Mouse (Mus musculus) hindbrain, embryonic 16.5 days (tissue): ENCODE results near the gene Sec14l2. TPM values are rescaled to one million over a fixed set of nuclear protein-coding genes. Genes with fewer than 3 reads are reported as not detected.

Source experiments
- ATAC-seq: fragments of 200-750 bp; cut with Nextera tagmentation; 2 replicates; pipeline ENCODE4 v1.8.0; 2017; ENCODE audit warnings: moderate TSS enrichment, moderate library complexity
- H3K27ac ChIP-seq: fragments of 300-500 bp; sonication (generic); 2 replicates; pipeline ENCODE4 v1.5.1; 2014; ENCODE audit warnings: low read depth, mild to moderate bottlenecking, control low read depth, low read length, moderate library complexity
- H3K27me3 ChIP-seq: fragments of 300-500 bp; sonication (generic); replicated peaks from 2 replicates; pipeline ENCODE4 v1.6.1; 2014; ENCODE audit warnings: low read length; ENCODE audit not compliant: control insufficient read depth, insufficient read depth
- H3K36me3 ChIP-seq: fragments of 300-500 bp; sonication (generic); 2 replicates; pipeline ENCODE4 v1.6.1; 2014; ENCODE audit warnings: mild to moderate bottlenecking, low read length, moderate library complexity, mixed read lengths; ENCODE audit not compliant: control insufficient read depth, insufficient read depth
- H3K4me1 ChIP-seq: fragments of 300-500 bp; sonication (generic); 2 replicates; pipeline ENCODE4 v1.6.1; 2014; ENCODE audit warnings: low read depth, low read length; ENCODE audit not compliant: control insufficient read depth, insufficient read depth
- H3K4me2 ChIP-seq: fragments of 300-500 bp; sonication (generic); 2 replicates; pipeline ENCODE4 v1.6.1; 2014; ENCODE audit warnings: mild to moderate bottlenecking, low read length, control low read depth, moderate library complexity
- H3K4me3 ChIP-seq: fragments of 300-500 bp; sonication (generic); 2 replicates; pipeline ENCODE4 v1.5.1; 2014; ENCODE audit warnings: mild to moderate bottlenecking, low read length, control low read depth, moderate library complexity
- H3K9ac ChIP-seq: fragments of 300-500 bp; sonication (generic); 2 replicates; pipeline ENCODE4 v1.6.1; 2014; ENCODE audit warnings: low read depth, mild to moderate bottlenecking, control low read depth, low read length, moderate library complexity
- H3K9me3 ChIP-seq: fragments of 300-500 bp; sonication (generic); 2 replicates; pipeline ENCODE4 v1.6.1; 2014; ENCODE audit warnings: mild to moderate bottlenecking, low read length, moderate library complexity; ENCODE audit not compliant: control insufficient read depth
- WGBS: fragments of 180-500 bp; shearing (Covaris S2); extraction: QIAGEN DNeasy Blood & Tissue Kit; methylation state at CpG from one replicate; pipeline ENCODE4 v1.1.7; 2014; 5-methylcytosine and 5-hydroxymethylcytosine counted together
- polyA plus RNA-seq: library from polyadenylated mRNA; unstranded; fragments of >200 nt; fragmentation: Nextera tagmentation; extraction: Ambion mirVana; gene quantifications from 2 replicates; pipeline ENCODE4 v1.2.1, GENCODE M21; 2015

The Sec14l2 gene
- polyA plus RNA-seq, 1 experiment from 2014 or later = 6.6 TPM

- 35% methylated on average over 5 of the region's 5 CpGs for WGBS
Measured at GRCm38 (mm10) chr11:4083316-4084078, 39.7 kb downstream of the Sec14l2 start.

GRCm38 (mm10) chr11:4080219-4080618, 43.0 kb downstream of the Sec14l2 start:
- H3K9me3 ChIP-seq = no peaks in the 10 kb centered on the region

More at GRCm38 (mm10) chr11:4083316-4084078, 39.7 kb downstream of the Sec14l2 start:
- H3K4me1 ChIP-seq = no peaks in the 10 kb centered on the region
- no peaks in the 10 kb centered on the region for H3K36me3 ChIP-seq
- no peak overlapping the region for H3K9ac ChIP-seq
- no peak overlapping the region for H3K27ac ChIP-seq
- H3K4me2 ChIP-seq = no peak overlapping the region
- no peaks in the 10 kb centered on the region for H3K27me3 ChIP-seq
- no peaks in the 10 kb centered on the region for H3K9me3 ChIP-seq
- peak; percentile 74 for ATAC-seq
- no peak overlapping the region for H3K4me3 ChIP-seq

GRCm38 (mm10) chr11:4078267-4078933, 44.8 kb downstream of the Sec14l2 start:
- 89% methylated on average over 7 of the region's 7 CpGs for WGBS
- Histone ChIP-seq H3K4me3 (no peak overlapping the region), H3K4me2 (no peak overlapping the region), H3K27me3 (no peaks in the 10 kb centered on the region), H3K4me1 (no peaks in the 10 kb centered on the region), H3K27ac (no peak overlapping the region), H3K9ac (no peak overlapping the region), H3K36me3 (no peaks in the 10 kb centered on the region), H3K9me3 (no peaks in the 10 kb centered on the region)
- ATAC-seq = no peak

More at GRCm38 (mm10) chr11:4080219-4080618, 43.0 kb downstream of the Sec14l2 start:
- no peak overlapping the region for H3K9ac ChIP-seq
- no peak overlapping the region for H3K27ac ChIP-seq
- ATAC-seq = no peak
- H3K36me3 ChIP-seq = no peaks in the 10 kb centered on the region
- no peak overlapping the region for H3K4me3 ChIP-seq
- no peak overlapping the region for H3K4me2 ChIP-seq
- no peaks in the 10 kb centered on the region for H3K27me3 ChIP-seq
- H3K4me1 ChIP-seq = no peaks in the 10 kb centered on the region
- WGBS = 13% methylated on average over 4 of the region's 4 CpGs

- ATAC-seq = no peak
- no peaks in the 10 kb centered on the region for H3K36me3 ChIP-seq
- no peaks in the 10 kb centered on the region for H3K27me3 ChIP-seq
- no peak overlapping the region for H3K4me3 ChIP-seq
- no peak overlapping the region for H3K27ac ChIP-seq
- no peak overlapping the region for H3K4me2 ChIP-seq
- 17% methylated on average over 8 of the region's 8 CpGs for WGBS
- no peak overlapping the region for H3K9ac ChIP-seq
- no peaks in the 10 kb centered on the region for H3K4me1 ChIP-seq
- no peaks in the 10 kb centered on the region for H3K9me3 ChIP-seq
Measured at GRCm38 (mm10) chr11:4076633-4077032, 46.6 kb downstream of the Sec14l2 start.

GRCm38 (mm10) chr11:4069664-4070063, 53.6 kb downstream of the Sec14l2 start:
- ATAC-seq = peak; percentile 88

GRCm38 (mm10) chr11:4064627-4065122, 58.5 kb downstream of the Sec14l2 start, which contains the start of gene Sec14l3:
Gene Sec14l3, plus strand, starts transcription at chr11:4064841.
- Histone ChIP-seq H3K27ac (no peak within 1 kb of the TSS), H3K27me3 (no peaks in the 10 kb centered on the region), H3K4me1 (no peaks in the 10 kb centered on the region), H3K4me3 (no peak within 1 kb of the TSS), H3K4me2 (no peak within 1 kb of the TSS), H3K9ac (no peak within 1 kb of the TSS), H3K36me3 (no peaks in the 10 kb centered on the region), H3K9me3 (no peaks in the 10 kb centered on the region)
- no peak for ATAC-seq
- 78% methylated on average over 5 of the region's 5 CpGs for WGBS

More at GRCm38 (mm10) chr11:4069664-4070063, 53.6 kb downstream of the Sec14l2 start:
- no peak overlapping the region for H3K4me3 ChIP-seq
- H3K9me3 ChIP-seq = no peaks in the 10 kb centered on the region
- no peaks in the 10 kb centered on the region for H3K27me3 ChIP-seq
- no peaks in the 10 kb centered on the region; the same call in 1 of the 2 replicates for H3K4me1 ChIP-seq
- WGBS = 71% methylated on average over 1 of the region's 1 CpGs
- H3K9ac ChIP-seq = no peak overlapping the region
- H3K4me2 ChIP-seq = no peak overlapping the region
- H3K36me3 ChIP-seq = no peaks in the 10 kb centered on the region
- no peak overlapping the region for H3K27ac ChIP-seq

GRCm38 (mm10) chr11:4062981-4063380, 60.2 kb downstream of the Sec14l2 start:
- H3K36me3 ChIP-seq = no peaks in the 10 kb centered on the region
- H3K27ac ChIP-seq = no peak overlapping the region
- WGBS = 65% methylated on average over 6 of the region's 6 CpGs
- no peak for ATAC-seq
- H3K4me3 ChIP-seq = no peak overlapping the region
- no peaks in the 10 kb centered on the region for H3K27me3 ChIP-seq
- no peaks in the 10 kb centered on the region for H3K9me3 ChIP-seq
- H3K9ac ChIP-seq = no peak overlapping the region
- H3K4me1 ChIP-seq = no peaks in the 10 kb centered on the region
- H3K4me2 ChIP-seq = no peak overlapping the region

- Histone ChIP-seq H3K27me3 (no peaks in the 10 kb centered on the region), H3K9ac (no peak overlapping the region), H3K9me3 (no peaks in the 10 kb centered on the region), H3K4me3 (no peak overlapping the region), H3K4me2 (no peak overlapping the region), H3K36me3 (no peaks in the 10 kb centered on the region), H3K4me1 (no peaks in the 10 kb centered on the region), H3K27ac (no peak overlapping the region)
- WGBS = 95% methylated on average over 4 of the region's 4 CpGs
- ATAC-seq = no peak
Measured at GRCm38 (mm10) chr11:4062523-4062922, 60.7 kb downstream of the Sec14l2 start.

GRCm38 (mm10) chr11:4060866-4061575, 62.2 kb downstream of the Sec14l2 start:
- Histone ChIP-seq H3K27ac (no peak overlapping the region), H3K4me2 (no peak overlapping the region), H3K9me3 (no peaks in the 10 kb centered on the region), H3K36me3 (no peaks in the 10 kb centered on the region), H3K4me1 (no peaks in the 10 kb centered on the region), H3K9ac (no peak overlapping the region), H3K27me3 (no peaks in the 10 kb centered on the region), H3K4me3 (no peak overlapping the region)
- WGBS = 73% methylated on average over 5 of the region's 5 CpGs
- no peak for ATAC-seq
